Mouse (Mus musculus) C2C12 (cell line): ENCODE measurements at regions not wholly inside any gene's neighbourhood (a gene's known extent, or its start where the extent isn't known, plus 50 kb on each side); places are given as distances from the start of the nearest gene placed in this dataset.
A peak's percentile ranks its signal among the peaks of the same experiment; 100 is the strongest.

Source experiments
- H3K27me3 ChIP-seq: one replicate; pipeline ENCODE4 v1.6.1; 2011; ENCODE audit not compliant: control insufficient read depth, insufficient read depth, insufficient read length
- H3K36me3 ChIP-seq: one replicate; pipeline ENCODE4 v1.6.1; 2011; ENCODE audit not compliant: control insufficient read depth, insufficient read depth
- H3K4me3 ChIP-seq: one replicate; pipeline ENCODE4 v1.5.1; 2011; ENCODE audit warnings: mild to moderate bottlenecking, control low read depth; ENCODE audit not compliant: poor library complexity, insufficient read depth, severe bottlenecking
- H3K79me2 ChIP-seq: one replicate; pipeline ENCODE4 v1.6.1; 2011; ENCODE audit not compliant: control insufficient read depth, insufficient read depth
- H3K79me3 ChIP-seq: one replicate; pipeline ENCODE4 v1.6.1; 2011; ENCODE audit warnings: low read depth, control low read depth
- H3ac ChIP-seq: one replicate; pipeline ENCODE3; 2011; ENCODE audit warnings: low read depth; ENCODE audit not compliant: control insufficient read depth, insufficient read length
- CEBPB ChIP-seq: IDR thresholded peaks from one replicate; pipeline ENCODE4 v1.6.1; 2011; ENCODE audit warnings: low read depth, mild to moderate bottlenecking, control low read depth, moderate library complexity
- CTCF ChIP-seq: IDR thresholded peaks from one replicate; pipeline ENCODE4 v1.5.1; 2011; ENCODE audit not compliant: control insufficient read depth, insufficient read depth, insufficient read length
- FOSL1 ChIP-seq: IDR thresholded peaks from one replicate; pipeline ENCODE4 v1.8.0; 2011; ENCODE audit warnings: mild to moderate bottlenecking, low read length; ENCODE audit not compliant: poor library complexity, insufficient read depth, severe bottlenecking
- MAX ChIP-seq: IDR thresholded peaks from one replicate; pipeline ENCODE4 v1.6.1; 2011; ENCODE audit warnings: mild to moderate bottlenecking, control low read depth
- MYOD1 ChIP-seq: IDR thresholded peaks from one replicate; pipeline ENCODE4 v1.6.1; 2011; ENCODE audit warnings: low read depth; ENCODE audit not compliant: control insufficient read depth, insufficient read length
- MYOG ChIP-seq: IDR thresholded peaks from one replicate; pipeline ENCODE4 v1.6.1; 2011; ENCODE audit not compliant: control insufficient read depth, insufficient read length; ENCODE audit errors: extremely low read depth
- USF1 ChIP-seq: IDR thresholded peaks from one replicate; pipeline ENCODE4 v1.6.1; 2011; ENCODE audit warnings: low read depth, mild to moderate bottlenecking, control low read depth, moderate library complexity

- Histone ChIP-seq H3K4me3 (no peak overlapping the region), H3K36me3 (no peaks in the 10 kb centered on the region), H3ac (no peak overlapping the region), H3K27me3 (no peaks in the 10 kb centered on the region), H3K79me3 (no peaks in the 10 kb centered on the region), H3K79me2 (no peaks in the 10 kb centered on the region)
- TF ChIP-seq MYOD1 = peak; percentile 65
- TF ChIP-seq MAX = no peak
- TF ChIP-seq CEBPB = no peak
- no peak for TF ChIP-seq USF1
- TF ChIP-seq FOSL1 = no peak
- no peak for TF ChIP-seq MYOG
- no peak for TF ChIP-seq CTCF
These were observed 89.5 kb upstream of the Tprg start for GRCm38 (mm10) chr16:25197079-25197478.

- H3K36me3 ChIP-seq = no peaks in the 10 kb centered on the region
- no peaks in the 10 kb centered on the region for H3K79me2 ChIP-seq
- no peaks in the 10 kb centered on the region for H3K27me3 ChIP-seq
- no peak overlapping the region for H3ac ChIP-seq
- H3K79me3 ChIP-seq = no peaks in the 10 kb centered on the region
- TF ChIP-seq MYOG (no peak), MYOD1 (no peak), CTCF (no peak)
- no peak overlapping the region for H3K4me3 ChIP-seq
These were observed 87.8 kb upstream of the Tprg start for GRCm38 (mm10) chr16:25198844-25199243.

DNA sequence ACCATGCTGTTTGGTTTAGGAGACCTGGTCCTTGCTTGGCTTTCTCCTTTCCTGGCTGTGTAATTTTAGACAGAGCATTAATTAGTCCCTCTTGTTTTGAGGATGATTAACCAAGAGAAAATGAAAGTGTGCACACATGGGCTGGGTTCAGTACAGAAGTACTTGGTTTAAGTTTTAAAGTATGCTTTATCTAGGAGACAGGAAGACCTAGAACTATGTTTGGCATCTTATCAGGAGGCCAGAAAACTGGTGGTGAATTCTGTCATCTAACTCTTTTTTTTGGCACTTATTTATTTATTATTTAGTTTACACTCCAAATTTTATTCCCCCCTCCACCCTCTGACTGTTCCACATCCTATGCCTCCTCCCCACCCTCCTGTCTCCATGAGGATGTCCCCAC lies 86.6 kb upstream of the Tprg start:
- no peaks in the 10 kb centered on the region for H3K36me3 ChIP-seq
- TF ChIP-seq FOSL1 (no peak), CTCF (no peak)

GRCm38 (mm10) chr16:25201094-25201770 lies 85.4 kb upstream of the Tprg start:
- TF ChIP-seq MYOD1 (peak; percentile 53), USF1 (peak; percentile 59), MYOG (no peak), CEBPB (no peak)
- Histone ChIP-seq H3K4me3 (no peak overlapping the region), H3K79me3 (no peaks in the 10 kb centered on the region), H3K79me2 (no peaks in the 10 kb centered on the region), H3K27me3 (no peaks in the 10 kb centered on the region), H3ac (no peak overlapping the region), H3K36me3 (no peaks in the 10 kb centered on the region)

More for the DNA sequence above, 86.6 kb upstream of the Tprg start:
- H3K27me3 ChIP-seq = no peaks in the 10 kb centered on the region
- no peak overlapping the region for H3ac ChIP-seq
- H3K4me3 ChIP-seq = no peak overlapping the region
- H3K79me2 ChIP-seq = no peaks in the 10 kb centered on the region
- H3K79me3 ChIP-seq = no peaks in the 10 kb centered on the region

DNA sequence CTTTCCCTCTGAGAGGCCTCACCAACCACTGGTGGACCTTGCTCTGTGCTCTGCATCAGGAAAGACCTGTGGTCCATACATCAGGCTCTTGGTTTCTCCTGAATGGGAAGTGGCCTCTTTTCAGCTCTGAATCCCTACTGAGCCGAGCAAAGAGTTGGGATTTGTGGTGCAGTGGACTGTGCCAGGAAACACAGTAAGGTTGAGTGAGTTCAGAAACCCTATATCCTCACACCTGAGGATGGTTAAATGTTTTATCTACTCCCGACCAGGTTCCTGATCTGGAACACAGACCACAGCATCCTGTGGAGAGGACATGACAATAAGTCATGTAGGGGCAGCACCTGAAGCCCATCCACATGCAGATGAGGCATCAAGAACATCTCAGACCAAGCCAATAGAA lies 73.4 kb upstream of the Tprg start:
- TF ChIP-seq USF1 (no peak), MAX (no peak), FOSL1 (no peak)

DNA sequence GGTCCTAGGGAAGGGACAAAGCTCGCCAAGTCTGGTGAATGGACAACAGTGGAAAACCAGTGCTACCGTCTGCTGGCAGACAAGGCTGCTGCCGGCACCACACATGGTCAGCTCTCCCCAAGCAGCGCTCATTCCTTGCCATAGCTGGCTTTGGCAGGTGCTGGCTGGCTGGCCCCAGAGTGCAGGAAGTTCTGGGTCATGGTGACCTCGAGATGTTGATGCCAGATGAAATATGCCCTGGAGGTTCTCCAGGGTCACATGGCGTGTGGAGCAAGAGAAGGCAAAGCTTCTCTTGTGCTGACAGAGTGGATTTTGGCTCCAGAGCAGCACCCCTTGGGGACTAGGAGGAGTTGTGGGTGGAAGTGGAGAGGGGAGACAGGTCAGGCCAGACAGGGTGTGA lies 66.1 kb upstream of the Tprg start:
- no peak overlapping the region for H3K4me3 ChIP-seq
- H3ac ChIP-seq = no peak overlapping the region
- H3K27me3 ChIP-seq = no peaks in the 10 kb centered on the region
- H3K79me2 ChIP-seq = no peaks in the 10 kb centered on the region
- no peaks in the 10 kb centered on the region for H3K36me3 ChIP-seq
- no peaks in the 10 kb centered on the region for H3K79me3 ChIP-seq
- TF ChIP-seq USF1 = no peak
- TF ChIP-seq MAX = no peak
- TF ChIP-seq MYOG = no peak
- TF ChIP-seq CTCF = no peak
- no peak for TF ChIP-seq CEBPB
- no peak for TF ChIP-seq FOSL1
- TF ChIP-seq MYOD1 = no peak

More for the DNA sequence above, 73.4 kb upstream of the Tprg start:
- no peak overlapping the region for H3K4me3 ChIP-seq
- H3ac ChIP-seq = no peak overlapping the region
- H3K79me3 ChIP-seq = no peaks in the 10 kb centered on the region
- no peaks in the 10 kb centered on the region for H3K27me3 ChIP-seq
- no peaks in the 10 kb centered on the region for H3K79me2 ChIP-seq
- no peaks in the 10 kb centered on the region for H3K36me3 ChIP-seq
